Mouse (Mus musculus): Measurements from ENCODE around the gene Cenpx.
A peak's percentile ranks its signal among the peaks of the same experiment; 100 is the strongest.

Cenpx gene

GRCm38 (mm10) chr11:120726243-120727168 is 13.0 kb upstream of the Cenpx start:
- no peak for DNase-seq (ENCODE audit: low read depth in 2 of 2, low spot score in 2 of 2)

DNA sequence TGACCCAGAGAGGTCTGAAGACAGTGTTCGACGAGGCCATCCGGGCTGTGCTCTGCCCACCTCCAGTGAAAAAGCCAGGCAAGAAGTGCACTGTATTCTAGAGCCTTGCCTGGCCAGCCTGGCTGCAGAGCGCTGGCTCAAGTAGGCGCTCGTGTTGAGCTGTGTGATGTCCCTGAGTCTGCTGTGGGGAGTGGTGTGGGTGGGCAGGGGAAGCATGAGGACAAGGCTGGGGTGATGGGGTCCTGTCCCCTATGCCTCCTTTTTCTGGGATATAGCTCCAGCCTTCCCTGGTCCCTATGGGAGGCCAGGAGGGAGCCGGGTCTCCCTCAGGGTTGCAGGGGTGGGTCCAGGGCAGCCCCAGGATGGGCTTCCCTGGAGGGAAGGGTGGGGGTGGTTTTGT is 10.0 kb upstream of the Cenpx start:
- DNase-seq (ENCODE audit: low read depth in 2 of 2, low spot score in 2 of 2): no peak

- no peak for DNase-seq (ENCODE audit: low read depth in 2 of 2, low spot score in 2 of 2)
Measured at GRCm38 (mm10) chr11:120722761-120723382, 9.3 kb upstream of the Cenpx start.

DNA sequence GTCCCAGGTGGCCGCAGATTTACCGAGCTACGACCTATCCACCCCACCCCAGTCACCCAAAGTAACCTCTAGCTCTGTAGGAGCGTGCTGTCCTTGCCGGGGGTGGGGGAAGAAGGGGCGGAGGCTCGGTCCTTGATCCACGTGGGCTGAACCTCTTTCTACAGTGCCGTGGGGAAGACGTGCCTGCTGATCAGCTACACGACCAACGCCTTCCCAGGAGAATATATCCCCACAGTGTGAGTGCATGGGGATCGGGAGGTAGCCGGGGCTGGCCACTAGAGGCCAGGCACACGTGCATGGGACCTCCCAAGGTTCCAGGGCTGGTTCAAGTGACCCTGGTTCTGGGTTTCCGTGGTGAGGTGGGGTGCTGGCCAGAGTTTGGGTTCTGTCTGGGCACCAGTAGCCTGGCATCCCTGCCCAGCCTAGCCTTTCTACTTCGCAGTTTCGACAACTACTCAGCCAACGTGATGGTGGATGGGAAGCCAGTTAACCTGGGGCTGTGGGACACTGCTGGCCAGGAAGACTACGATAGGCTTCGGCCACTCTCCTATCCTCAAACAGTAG is 8.6 kb upstream of the Cenpx start:
- no peak for DNase-seq (ENCODE audit: low read depth in 2 of 2, low spot score in 2 of 2)

DNA sequence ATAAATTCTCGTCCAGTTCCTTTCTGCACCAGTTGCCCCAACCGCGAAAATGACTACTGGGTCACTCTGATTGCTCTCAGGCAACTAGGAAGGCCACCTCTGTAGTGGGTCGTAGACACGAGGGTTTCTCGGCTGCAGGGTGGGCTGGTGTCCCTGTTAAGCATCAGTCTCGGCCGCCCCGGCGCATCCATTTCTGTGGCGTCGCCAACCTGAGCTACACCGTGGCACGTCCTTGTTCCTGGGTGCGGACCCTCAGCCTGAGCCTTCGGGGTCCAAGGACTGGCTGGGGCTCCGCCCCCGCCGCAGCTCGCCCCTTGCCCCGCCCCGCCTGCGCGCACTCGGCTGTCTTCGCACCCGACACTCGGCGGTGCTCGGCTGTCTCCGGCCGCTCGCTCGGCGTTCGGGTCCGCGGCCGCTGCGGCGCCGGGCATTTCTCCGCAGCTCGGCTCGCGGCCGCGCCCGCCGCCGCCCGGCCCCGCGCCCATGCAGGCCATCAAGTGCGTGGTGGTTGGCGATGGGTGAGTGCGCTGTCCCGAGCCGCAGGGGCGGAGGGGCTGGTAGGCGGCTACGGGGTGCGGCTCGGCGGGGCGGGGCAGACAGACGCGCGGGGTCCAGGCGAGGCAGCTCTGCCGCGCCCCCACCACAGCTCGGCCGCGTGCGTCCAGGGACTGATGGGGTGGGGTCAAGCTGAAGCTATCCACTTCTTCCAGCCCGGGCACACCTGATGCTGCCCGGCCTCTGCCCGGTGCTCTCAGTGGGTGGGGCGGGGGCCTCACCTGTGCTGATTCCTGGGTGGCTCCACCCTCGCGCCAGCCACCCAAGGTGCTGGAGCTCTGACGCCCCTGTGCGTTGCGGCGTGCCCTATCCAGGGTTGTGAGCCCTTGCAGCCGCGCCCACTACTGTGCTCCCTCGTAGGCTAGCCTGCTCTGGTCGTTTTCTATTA is 7.9 kb upstream of the Cenpx start, which contains the start of gene Rac3:
Gene Rac3 (plus strand): TSS at position 347 of the 943 bp plus-strand sequence.
- peak in 1 of 2 experiments; percentile 23 for DNase-seq (ENCODE audit: low read depth in 2 of 2, low spot score in 2 of 2)

DNA sequence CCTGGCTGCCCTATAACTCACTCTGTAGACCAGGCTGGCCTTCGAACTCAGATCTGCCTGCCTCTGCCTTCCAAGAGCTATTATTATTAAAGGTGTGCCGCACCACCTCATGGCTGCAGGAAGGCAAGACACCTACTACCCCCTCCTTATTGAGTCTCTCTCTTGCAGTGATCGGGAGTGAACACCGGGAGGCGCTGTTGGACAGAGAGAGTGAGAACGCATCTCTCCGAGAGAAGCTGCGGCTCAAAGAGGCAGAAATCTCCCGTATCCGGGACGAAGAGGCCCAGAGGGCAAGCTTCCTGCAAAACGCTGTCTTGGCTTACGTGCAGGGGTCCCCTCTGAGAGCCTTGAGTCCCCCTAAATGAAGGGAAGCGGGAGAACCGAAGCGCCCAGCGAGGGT is 6.9 kb upstream of the Cenpx start:
- DNase-seq (ENCODE audit: low read depth in 2 of 2, low spot score in 2 of 2): peak; percentile 89 to 95

DNA sequence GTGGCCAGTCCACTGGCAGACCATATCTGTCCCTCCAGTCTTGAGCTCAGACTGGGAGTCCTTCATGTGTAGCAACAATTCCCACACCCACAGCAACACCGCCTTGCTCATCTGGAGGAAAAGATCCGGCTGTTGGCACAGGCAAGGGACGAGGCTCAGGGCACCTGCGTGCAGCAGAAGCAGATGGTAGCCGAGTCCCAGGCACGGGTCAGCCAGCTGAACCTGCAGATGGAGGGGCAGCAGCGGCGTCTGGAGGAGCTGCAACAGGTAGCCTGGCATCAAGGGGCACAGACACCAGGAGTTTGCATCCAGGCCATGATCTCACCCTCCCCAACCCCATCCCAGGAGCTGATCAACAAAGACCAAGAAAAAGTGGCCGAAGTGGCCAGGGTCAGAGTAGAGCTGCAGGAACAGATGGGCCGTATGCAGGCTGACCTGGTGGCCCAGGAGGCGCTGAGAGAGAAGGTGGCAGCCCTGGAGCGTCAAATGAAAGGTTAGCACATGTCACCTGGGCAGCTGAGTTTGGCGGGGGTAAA is 6.4 kb upstream of the Cenpx start:
- no peak for DNase-seq (ENCODE audit: low read depth in 2 of 2, low spot score in 2 of 2)

- no peak for DNase-seq (ENCODE audit: low read depth in 2 of 2, low spot score in 2 of 2)
Measured at GRCm38 (mm10) chr11:120719242-120719641, 5.7 kb upstream of the Cenpx start.

DNA sequence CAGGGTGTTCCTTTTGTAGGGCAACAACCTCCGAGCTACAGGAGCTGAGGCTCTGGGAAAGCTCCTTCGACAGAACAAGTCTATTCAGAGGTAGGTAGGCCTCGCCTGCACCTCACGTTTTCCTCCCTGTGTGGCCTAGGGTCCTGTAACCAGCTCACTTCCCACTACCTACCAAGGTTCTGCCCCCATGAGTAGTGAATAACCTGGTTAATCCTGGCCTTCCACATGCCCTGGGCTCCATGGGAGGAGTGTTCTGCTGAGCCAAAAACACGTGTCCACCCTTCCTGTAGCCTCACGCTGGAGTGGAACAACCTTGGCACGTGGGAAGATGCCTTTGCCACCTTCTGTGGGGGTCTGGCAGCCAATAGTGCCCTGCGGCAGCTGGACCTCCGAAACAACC is 1.6 kb upstream of the Cenpx start:
- no peak for DNase-seq (ENCODE audit: low read depth in 2 of 2, low spot score in 2 of 2)

DNA sequence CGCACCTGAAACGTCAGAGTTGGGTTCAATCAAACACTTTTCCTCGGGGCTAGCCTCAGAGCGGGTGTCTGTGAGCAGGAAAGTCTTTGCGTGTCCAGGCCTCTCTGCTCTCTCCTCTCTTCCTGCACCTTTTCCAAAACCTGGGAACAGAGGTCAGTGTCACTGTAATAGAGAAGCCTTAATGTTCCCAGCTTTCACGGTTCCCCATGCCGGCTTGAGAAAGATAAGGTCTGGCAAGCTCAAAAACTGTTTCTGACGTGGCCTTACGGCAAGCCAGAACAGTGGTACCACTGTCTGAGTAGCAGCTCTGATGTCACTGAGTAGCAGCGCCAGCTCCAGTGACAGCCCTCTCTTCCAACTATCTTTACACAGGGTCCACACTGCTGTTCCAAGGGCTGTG is 1.0 kb upstream of the Cenpx start:
- no peak for DNase-seq (ENCODE audit: low read depth in 2 of 2, low spot score in 2 of 2)

- peak; percentile 44 to 53 for DNase-seq (ENCODE audit: low read depth in 2 of 2, low spot score in 2 of 2)
Measured at GRCm38 (mm10) chr11:120712771-120713568, 568 bp downstream of the Cenpx start.

- no peak for DNase-seq (ENCODE audit: low read depth in 2 of 2, low spot score in 2 of 2)
Measured at GRCm38 (mm10) chr11:120711980-120712604, 1.4 kb downstream of the Cenpx start.

DNA sequence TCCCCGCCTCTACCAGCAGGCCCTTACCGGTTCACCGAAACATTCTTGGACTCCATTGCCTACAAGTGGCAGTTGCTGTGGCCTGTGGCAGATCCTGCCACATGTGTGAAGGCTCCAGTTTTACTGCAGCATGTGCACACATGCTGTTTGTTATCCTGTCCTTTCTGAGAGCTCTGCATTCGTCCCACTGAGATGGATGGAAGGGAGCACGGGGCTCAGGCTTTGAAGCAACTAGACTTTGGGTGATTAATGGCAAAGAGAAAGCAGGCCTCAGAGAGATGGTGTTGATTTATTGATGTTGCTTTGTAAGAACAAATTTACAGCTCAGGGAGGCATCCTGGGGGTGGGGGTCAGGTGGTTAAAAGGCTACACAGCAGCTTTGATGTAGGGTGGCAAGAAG is 2.9 kb downstream of the Cenpx start:
- no peak for DNase-seq (ENCODE audit: low read depth in 2 of 2, low spot score in 2 of 2)

DNA sequence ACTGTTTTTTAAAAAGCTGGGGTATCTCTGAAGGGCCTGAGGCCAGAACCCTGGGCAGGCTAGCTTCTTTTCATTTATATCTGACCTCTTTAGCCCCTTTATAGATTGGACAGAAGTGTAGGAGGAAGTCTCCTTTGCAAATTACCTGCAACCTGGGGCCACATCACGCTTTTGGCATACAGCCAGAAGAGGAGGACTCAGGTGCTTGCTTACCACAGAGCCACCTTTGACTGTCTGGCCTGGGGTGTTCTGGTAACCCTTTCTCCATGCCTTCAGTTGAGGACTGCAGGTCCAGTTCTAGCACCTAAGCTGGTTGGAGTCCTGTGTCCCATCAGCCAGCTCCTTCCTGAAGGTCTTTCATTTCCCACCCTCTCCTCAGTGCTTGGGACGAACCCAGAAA is 4.0 kb downstream of the Cenpx start:
- no peak for DNase-seq (ENCODE audit: low read depth in 2 of 2, low spot score in 2 of 2)

DNA sequence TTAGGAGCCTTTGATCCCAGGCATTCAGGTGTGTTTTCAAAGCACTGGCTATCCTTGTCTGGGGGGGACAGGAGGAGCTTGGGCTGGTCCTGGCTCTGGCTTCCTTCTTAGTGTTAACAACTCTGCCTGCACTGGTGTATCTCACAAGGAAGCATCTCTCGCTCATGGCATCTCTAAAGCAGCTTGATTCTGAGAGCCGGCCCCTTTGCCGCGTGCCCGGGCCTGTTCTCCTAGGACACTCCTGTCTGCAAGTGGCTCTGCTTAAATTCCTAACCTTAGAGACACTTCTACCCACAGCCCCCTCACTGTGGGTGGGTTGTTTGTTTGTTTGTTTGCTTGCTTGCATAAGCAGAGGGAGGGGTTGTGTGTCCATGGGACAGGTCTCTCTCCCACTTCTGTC is 5.6 kb downstream of the Cenpx start:
- no peak for DNase-seq (ENCODE audit: low read depth in 2 of 2, low spot score in 2 of 2)

DNA sequence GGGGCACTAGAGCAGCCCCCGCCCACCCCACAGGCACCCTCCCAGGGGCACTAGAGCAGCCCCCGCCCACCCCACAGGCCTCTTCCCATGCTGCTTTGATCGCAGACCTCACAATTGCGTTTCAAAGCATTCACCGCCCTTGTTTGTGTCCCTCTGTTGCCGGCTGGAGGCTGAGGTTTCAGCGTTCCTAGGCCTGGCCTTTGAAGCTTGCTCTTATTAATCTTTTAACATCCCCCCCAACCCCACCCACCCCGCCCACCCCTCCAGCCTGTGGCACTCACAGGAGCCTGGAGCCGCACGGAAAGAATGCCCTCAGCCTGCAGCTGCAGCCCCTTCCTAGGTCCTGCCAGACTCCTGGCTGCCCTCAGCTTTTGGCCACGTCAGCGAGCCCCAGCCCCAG is 6.3 kb downstream of the Cenpx start:
- DNase-seq (ENCODE audit: low read depth in 2 of 2, low spot score in 2 of 2): no peak

DNA sequence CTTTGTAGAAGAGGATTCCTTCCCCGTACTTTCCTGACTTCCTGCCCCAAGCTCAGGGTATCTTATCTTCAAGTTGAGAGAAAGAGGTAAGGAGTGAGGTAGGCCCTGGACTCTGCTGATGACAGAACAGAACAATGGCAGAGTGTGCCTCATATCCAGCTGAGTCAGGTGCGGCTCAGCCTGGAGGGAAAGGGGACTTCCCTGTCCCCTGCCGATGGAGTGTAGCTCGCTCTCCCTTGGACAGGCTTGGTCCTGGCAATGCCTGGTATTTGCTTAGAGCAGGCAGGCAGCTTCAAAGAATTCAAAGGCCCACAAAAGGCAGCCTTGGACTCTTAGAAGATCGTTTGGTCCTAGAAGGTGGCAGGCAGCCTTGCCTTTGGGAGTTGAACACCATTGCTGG is 7.4 kb downstream of the Cenpx start:
- DNase-seq (ENCODE audit: low read depth in 2 of 2, low spot score in 2 of 2): no peak

- no peak for DNase-seq (ENCODE audit: low read depth in 2 of 2, low spot score in 2 of 2)
Measured at GRCm38 (mm10) chr11:120704486-120705325, 8.8 kb downstream of the Cenpx start.

Data from CD8-positive naive resting alpha-beta T cell, adult 2 months (primary cell).